Mouse (Mus musculus): Measurements from ENCODE around the gene Usp5. TPM values are rescaled to one million over a fixed set of nuclear protein-coding genes. Genes with fewer than 3 reads are reported as not detected.

The Usp5 gene
- polyA plus RNA-seq, 2 experiments: 105 to 115 TPM

- 86% methylated on average over 9 of the region's 9 CpGs for whole genome bisulfite sequencing
- DNase-seq (ENCODE audit: low spot score) (no peak), ATAC-seq (ENCODE audit: low FRiP score, low read depth) (no peak)
- Histone ChIP-seq H3K27ac (replicated peaks; ENCODE audit: low read depth, low read length) (no peak overlapping the region), H3K4me2 (replicated peaks; ENCODE audit: low read depth, low read length, severe bottlenecking) (no peak overlapping the region), H3K4me3 (replicated peaks; ENCODE audit: low read length) (no peak overlapping the region), H3K9ac (ENCODE audit: low read depth, low read length, severe bottlenecking) (no peak overlapping the region), H3K9me3 (ENCODE audit: control insufficient read depth, low read length) (no peaks in the 10 kb centered on the region), H3K27me3 (ENCODE audit: control insufficient read depth, insufficient read depth, low read length) (no peaks in the 10 kb centered on the region), H3K4me1 (ENCODE audit: control insufficient read depth, insufficient read depth, low read length) (peaks cover 27% of the 10 kb centered on the region), H3K36me3 (ENCODE audit: control insufficient read depth, insufficient read depth, low read length) (0 out of 2 replicates have a peak, but pooled peaks cover 8% of the 10 kb centered on the region)
- TF ChIP-seq POLR2A (IDR thresholded peaks at IDR 0.05; ENCODE audit: borderline replicate concordance, extremely low read depth, insufficient read depth, insufficient read length): no peak
Observed at GRCm38 (mm10) chr6:124860511-124860910, 31.2 kb upstream of the Usp5 start.

GRCm38 (mm10) chr6:124859725-124860124 is 30.4 kb upstream of the Usp5 start:
- H3K4me3 ChIP-seq (replicated peaks; ENCODE audit: low read length): no peak overlapping the region
- ATAC-seq (ENCODE audit: low FRiP score, low read depth): no peak

GRCm38 (mm10) chr6:124858561-124859318 is 29.5 kb upstream of the Usp5 start:
- no peaks in the 10 kb centered on the region for H3K9me3 ChIP-seq (ENCODE audit: control insufficient read depth, low read length)
- 79% methylated on average over 28 of the region's 28 CpGs for WGBS
- H3K27me3 ChIP-seq (ENCODE audit: control insufficient read depth, insufficient read depth, low read length): no peaks in the 10 kb centered on the region
- peaks cover 24% of the 10 kb centered on the region for H3K36me3 ChIP-seq (ENCODE audit: control insufficient read depth, insufficient read depth, low read length)
- no peak for TF ChIP-seq POLR2A (IDR thresholded peaks at IDR 0.05; ENCODE audit: borderline replicate concordance, extremely low read depth, insufficient read depth, insufficient read length)
- H3K4me1 ChIP-seq (ENCODE audit: control insufficient read depth, insufficient read depth, low read length): peaks cover 29% of the 10 kb centered on the region
- H3K4me3 ChIP-seq (replicated peaks; ENCODE audit: low read length): peak overlapping the region; percentile 85
- peak overlapping the region; percentile 98; the same call in 1 of the 2 replicates for H3K9ac ChIP-seq (ENCODE audit: low read depth, low read length, severe bottlenecking)
- ATAC-seq (ENCODE audit: low FRiP score, low read depth) (no peak), DNase-seq (ENCODE audit: low spot score) (no peak)
- no peak overlapping the region for H3K27ac ChIP-seq (replicated peaks; ENCODE audit: low read depth, low read length)
- peak overlapping the region; percentile 68 for H3K4me2 ChIP-seq (replicated peaks; ENCODE audit: low read depth, low read length, severe bottlenecking)

More at GRCm38 (mm10) chr6:124859725-124860124, 30.4 kb upstream of the Usp5 start:
- no peak overlapping the region for H3K4me2 ChIP-seq (replicated peaks; ENCODE audit: low read depth, low read length, severe bottlenecking)
- peaks cover 15% of the 10 kb centered on the region for H3K36me3 ChIP-seq (ENCODE audit: control insufficient read depth, insufficient read depth, low read length)
- H3K27me3 ChIP-seq (ENCODE audit: control insufficient read depth, insufficient read depth, low read length): no peaks in the 10 kb centered on the region
- 9% methylated on average over 12 of the region's 12 CpGs for WGBS
- peaks cover 29% of the 10 kb centered on the region for H3K4me1 ChIP-seq (ENCODE audit: control insufficient read depth, insufficient read depth, low read length)
- no peak for TF ChIP-seq POLR2A (IDR thresholded peaks at IDR 0.05; ENCODE audit: borderline replicate concordance, extremely low read depth, insufficient read depth, insufficient read length)
- no peak overlapping the region for H3K9ac ChIP-seq (ENCODE audit: low read depth, low read length, severe bottlenecking)
- no peak overlapping the region for H3K27ac ChIP-seq (replicated peaks; ENCODE audit: low read depth, low read length)
- no peaks in the 10 kb centered on the region for H3K9me3 ChIP-seq (ENCODE audit: control insufficient read depth, low read length)
- peak; percentile 80 for DNase-seq (ENCODE audit: low spot score)

- peak overlapping the region; percentile 85 for H3K4me3 ChIP-seq (replicated peaks; ENCODE audit: low read length)
- ATAC-seq (ENCODE audit: low FRiP score, low read depth) (no peak), DNase-seq (ENCODE audit: low spot score) (no peak)
- no peak for TF ChIP-seq POLR2A (IDR thresholded peaks at IDR 0.05; ENCODE audit: borderline replicate concordance, extremely low read depth, insufficient read depth, insufficient read length)
- H3K9ac ChIP-seq (ENCODE audit: low read depth, low read length, severe bottlenecking): peak overlapping the region; percentile 98
- peak overlapping the region; percentile 68 for H3K4me2 ChIP-seq (replicated peaks; ENCODE audit: low read depth, low read length, severe bottlenecking)
- H3K27me3 ChIP-seq (ENCODE audit: control insufficient read depth, insufficient read depth, low read length): no peaks in the 10 kb centered on the region
- H3K27ac ChIP-seq (replicated peaks; ENCODE audit: low read depth, low read length): peak overlapping the region; percentile 99
- 22% methylated on average over 26 of the region's 26 CpGs for WGBS
- H3K4me1 ChIP-seq (ENCODE audit: control insufficient read depth, insufficient read depth, low read length): peaks cover 25% of the 10 kb centered on the region
- no peaks in the 10 kb centered on the region for H3K9me3 ChIP-seq (ENCODE audit: control insufficient read depth, low read length)
- H3K36me3 ChIP-seq (ENCODE audit: control insufficient read depth, insufficient read depth, low read length): peaks cover 31% of the 10 kb centered on the region
Observed at GRCm38 (mm10) chr6:124857840-124858530, 28.7 kb upstream of the Usp5 start.
